Mouse (Mus musculus) adrenal gland, adult 8-10 months (tissue): Measurements from ENCODE around the gene Tmigd3. TPM values are rescaled to one million over a fixed set of nuclear protein-coding genes. Genes with fewer than 3 reads are reported as not detected.
"Not testable (repeated sequence)": the region's sequence is repeated elsewhere in the genome, so short reads cannot be mapped to it uniquely, and the experiment has no call there.

Source experiments
- DNase-seq: peaks from one replicate; pipeline ENCODE4 v3.0.0; 2022
- total RNA-seq, 4 experiments: library from RNA; stranded (reverse); gene quantifications; 2 replicates each; pipeline ENCODE4 v1.2.4; 2022

Gene Tmigd3
- total RNA-seq, 4 experiments from 2014 or later = not detected

- DNase-seq = no peak
These were observed 34.0 kb downstream of the Tmigd3 start for GRCm38 (mm10) chr3:105904721-105905120.

- no peak for DNase-seq
These were observed 37.4 kb downstream of the Tmigd3 start for GRCm38 (mm10) chr3:105907956-105908655.

- DNase-seq = no peak
These were observed 38.3 kb downstream of the Tmigd3 start for GRCm38 (mm10) chr3:105908976-105909375.

GRCm38 (mm10) chr3:105910519-105911190 lies 40.0 kb downstream of the Tmigd3 start:
- no peak for DNase-seq

DNA sequence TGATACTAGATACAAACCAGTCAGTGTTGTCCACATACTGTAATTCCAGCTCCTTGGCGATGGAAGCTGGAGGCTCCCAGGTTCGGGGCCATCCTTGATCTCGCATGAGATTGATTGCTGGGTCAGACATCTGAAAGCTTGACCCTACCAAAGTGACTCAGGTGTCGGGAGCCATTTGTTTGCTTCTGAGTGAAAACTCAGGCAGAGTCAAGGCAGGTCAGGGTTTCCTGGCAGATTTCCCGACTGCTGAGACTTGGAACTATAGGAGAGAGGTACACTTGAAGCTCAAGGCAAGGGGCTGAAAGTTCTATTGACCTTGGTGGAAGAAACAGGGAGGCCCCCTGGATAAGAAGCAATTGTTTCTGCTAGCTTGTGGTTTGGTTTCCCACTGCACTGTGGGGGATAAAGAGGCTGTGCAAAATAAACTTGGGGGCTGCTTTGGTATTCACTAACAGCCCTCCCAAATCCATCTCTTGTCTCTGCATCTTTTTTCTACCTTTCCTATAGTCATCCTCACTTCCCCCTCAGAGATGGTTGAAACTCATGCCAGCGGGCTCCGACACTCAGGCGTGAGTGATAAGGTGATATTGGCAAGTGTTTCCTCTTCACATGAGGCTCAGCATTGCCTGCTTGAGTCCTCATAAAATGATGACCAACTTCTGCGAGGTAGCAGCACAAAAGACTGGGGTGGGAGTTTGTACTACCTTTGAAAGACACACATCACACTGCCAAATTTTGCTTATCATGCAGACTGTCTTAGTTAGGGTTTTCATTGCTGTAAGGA lies 41.6 kb downstream of the Tmigd3 start:
- no peak for DNase-seq

DNA sequence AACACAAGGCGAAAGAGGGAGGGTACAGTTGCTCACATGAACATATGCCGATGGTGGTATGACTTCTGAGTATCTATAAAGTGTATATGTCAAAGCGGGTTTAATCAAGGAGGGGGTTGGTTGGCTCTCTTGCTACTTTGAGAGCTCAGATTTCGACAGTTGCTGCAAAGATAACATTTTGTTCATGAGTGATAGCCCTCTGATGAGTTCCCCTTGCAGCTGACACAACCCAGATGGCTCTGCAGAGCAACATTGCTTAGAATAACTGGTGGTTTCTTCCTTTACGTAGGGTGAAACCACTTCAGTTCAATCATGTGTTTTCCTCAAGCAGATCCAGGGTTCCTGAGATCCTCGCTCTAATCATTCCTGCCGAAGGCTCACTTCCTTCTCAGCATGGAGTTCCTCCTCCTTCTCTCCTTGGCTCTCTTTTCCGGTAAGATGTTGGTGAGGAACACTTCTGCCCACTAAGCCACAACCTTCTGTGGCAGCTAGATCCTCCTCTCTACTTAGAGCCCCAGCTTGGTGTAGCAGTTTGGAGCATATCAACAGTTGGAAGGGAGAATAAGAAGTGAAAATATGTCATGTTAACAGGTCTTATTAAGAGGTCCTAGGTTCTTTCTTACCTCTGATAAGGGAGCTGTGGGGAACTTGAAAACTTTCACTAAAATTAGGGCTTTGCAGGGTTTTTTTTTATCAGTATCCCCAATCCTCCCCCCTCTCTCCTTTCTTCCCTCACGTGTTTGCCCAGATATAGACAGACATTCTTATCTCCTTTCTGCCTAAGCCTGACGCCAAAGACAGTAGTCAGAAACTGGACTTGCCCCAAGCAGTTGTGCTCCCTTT lies 43.4 kb downstream of the Tmigd3 start:
- no peak for DNase-seq

DNA sequence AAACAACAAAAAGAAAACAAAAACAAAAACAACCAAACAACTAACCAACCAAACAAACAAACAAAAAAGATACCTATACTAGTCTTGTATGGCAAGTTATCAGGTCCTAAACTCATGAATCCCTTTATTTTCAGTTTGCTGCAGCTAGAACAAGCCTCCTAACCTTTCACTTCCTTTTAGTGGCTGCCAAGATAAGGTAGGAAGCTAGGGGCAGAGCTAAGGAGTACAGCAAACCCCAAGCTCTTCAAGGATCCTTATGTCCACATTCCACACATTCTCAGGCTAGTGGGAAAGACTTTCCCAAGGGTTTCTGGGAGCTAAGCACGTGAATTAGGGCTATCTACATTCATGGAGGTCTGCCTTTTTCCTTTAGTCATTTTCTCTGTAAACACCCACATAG lies 44.6 kb downstream of the Tmigd3 start:
- DNase-seq = no peak

GRCm38 (mm10) chr3:105916455-105916854 lies 45.8 kb downstream of the Tmigd3 start:
- DNase-seq = not testable (repeated sequence)

- no peak for DNase-seq
These were observed 47.1 kb downstream of the Tmigd3 start for GRCm38 (mm10) chr3:105917656-105918354.

GRCm38 (mm10) chr3:105918355-105918745 lies 47.6 kb downstream of the Tmigd3 start:
- no peak for DNase-seq

GRCm38 (mm10) chr3:105920743-105921142 lies 50.0 kb downstream of the Tmigd3 start:
- not testable (repeated sequence) for DNase-seq

- DNase-seq = no peak
These were observed 51.3 kb downstream of the Tmigd3 start for GRCm38 (mm10) chr3:105921959-105922358.

GRCm38 (mm10) chr3:105924616-105925015 lies 53.9 kb downstream of the Tmigd3 start:
- DNase-seq = no peak

DNA sequence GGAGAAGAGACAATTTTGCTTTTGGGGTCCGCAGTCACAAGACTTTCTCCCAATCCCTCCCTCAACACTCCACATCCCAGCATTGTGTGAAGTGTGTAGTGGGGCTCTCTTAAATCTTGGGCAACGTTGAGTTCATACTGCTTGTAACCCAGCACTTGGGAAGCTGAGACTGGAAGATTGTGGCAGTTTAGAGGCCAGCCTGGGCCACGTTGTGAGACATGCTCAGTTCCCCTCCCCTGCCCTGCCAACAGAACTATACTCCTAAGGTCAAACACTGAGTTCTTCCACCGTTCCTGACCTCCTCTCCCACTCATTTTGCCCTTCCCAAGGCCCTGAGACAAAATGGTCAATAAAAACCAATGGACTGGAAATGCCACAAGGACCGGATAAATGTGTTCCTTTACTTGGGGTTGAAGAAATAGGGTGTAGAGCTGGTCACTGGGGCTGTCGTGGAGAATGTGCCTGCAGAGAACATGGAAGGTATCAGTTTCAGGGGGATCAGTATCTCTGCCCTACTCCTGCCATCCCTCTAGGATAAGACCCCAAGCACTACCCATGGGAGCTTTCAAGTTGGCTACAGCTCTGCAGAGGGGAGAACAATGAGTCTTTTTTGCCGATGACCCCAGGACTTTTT lies 57.0 kb downstream of the Tmigd3 start:
- DNase-seq = no peak

DNA sequence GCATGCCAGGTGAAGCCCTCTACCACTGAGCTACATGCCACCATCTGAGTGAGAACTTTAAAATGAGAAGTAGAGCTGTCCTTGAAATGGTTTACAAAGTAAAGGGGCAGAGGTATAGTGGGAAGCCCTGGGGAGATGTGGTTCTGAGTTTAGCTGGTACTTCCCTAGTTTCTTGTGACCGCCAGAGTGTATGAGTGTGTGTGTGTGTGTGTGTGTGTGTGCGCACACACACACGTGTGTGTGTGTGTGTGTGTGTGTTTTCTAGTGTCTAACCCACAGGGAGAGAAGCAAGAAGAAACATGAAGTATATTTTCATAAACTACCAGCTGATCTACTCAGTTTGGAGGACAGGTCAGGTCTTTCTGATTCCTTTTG lies 57.5 kb downstream of the Tmigd3 start:
- no peak for DNase-seq

DNA sequence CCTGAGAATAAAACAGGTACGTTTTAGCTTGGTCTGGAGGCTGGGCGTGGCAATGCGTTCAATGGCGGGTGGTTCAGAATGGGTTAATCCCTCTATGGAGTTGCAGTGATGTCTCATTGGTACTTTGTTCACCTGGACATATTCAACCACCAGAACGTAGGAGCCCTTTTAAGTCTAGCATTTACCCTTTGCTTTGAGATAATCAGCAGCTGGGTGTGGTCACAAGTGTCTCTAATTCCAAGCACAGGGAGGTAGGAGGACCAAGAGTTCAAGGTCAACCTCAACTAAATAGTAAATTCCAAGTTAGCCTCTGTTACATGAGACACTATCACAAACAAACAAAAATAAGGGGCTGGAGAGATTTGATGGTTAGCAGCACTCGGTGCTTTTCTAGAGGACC lies 58.1 kb downstream of the Tmigd3 start:
- DNase-seq = no peak

DNA sequence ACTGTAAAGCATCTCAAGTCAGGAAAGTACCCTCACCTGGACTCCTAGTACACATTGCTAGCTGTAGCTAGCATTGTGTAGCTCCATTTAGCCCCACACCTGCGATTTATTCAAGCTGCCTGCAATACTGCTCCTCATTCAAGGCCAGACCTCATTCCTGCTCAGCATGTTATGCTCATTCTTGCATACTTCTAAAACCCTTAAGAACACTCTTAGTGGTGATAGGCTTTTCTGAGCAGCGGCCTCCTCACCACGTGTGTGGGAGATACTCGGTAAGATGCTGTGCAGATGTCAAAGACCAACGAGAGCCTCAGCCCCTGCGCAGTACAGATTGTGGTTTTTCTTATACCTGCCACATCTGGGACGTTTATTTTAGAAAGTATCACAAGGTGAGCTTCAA lies 59.1 kb downstream of the Tmigd3 start:
- no peak for DNase-seq

GRCm38 (mm10) chr3:105931095-105931494 lies 60.4 kb downstream of the Tmigd3 start:
- no peak for DNase-seq

- no peak for DNase-seq
These were observed 61.8 kb downstream of the Tmigd3 start, which contains the start of gene I830077J02Rik for GRCm38 (mm10) chr3:105932240-105933071. Gene I830077J02Rik (minus strand): TSS chr3:105932664.

DNA sequence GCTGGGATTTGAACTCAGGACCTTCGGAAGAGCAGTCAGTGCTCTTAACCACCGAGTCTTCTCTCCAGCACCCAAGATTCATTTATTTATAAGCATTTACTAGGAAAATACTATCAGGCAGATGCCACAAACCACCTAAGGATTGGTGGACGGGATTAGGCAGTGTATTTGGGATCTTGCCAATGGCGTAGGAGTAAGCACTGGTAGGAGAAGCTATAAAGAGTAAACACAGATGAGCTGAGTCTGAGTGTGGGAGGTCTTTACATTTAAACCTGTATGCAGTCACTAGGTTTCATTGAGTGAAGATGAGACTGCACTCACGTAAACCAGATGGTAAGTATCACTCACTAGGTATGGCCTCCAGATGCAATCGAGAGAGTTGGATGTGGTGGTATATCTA lies 63.2 kb downstream of the Tmigd3 start:
- DNase-seq = no peak
